Mouse (Mus musculus) lung, adult 2 months (tissue): ENCODE results near the gene Tnfrsf8.

Source experiments
- CTCF ChIP-seq: fragments of 200-500 bp; IDR thresholded peaks from 2 replicates; pipeline ENCODE4 v1.5.1; 2011; ENCODE audit warnings: mild to moderate bottlenecking, low read length, control low read depth; ENCODE audit not compliant: insufficient read depth
- POLR2A ChIP-seq: fragments of 200-500 bp; IDR thresholded peaks from 2 replicates; pipeline ENCODE4 v1.6.1; 2011; ENCODE audit warnings: low read depth, mild to moderate bottlenecking, control low read depth, low read length, borderline replicate concordance; ENCODE audit errors: extremely low read depth

- no peak for TF ChIP-seq CTCF
- TF ChIP-seq POLR2A = no peak
Measured at GRCm38 (mm10) chr4:145257751-145258434, 57.1 kb downstream of the Tnfrsf8 start.
